Mouse (Mus musculus): ENCODE data around the gene Diras2. TPM values are rescaled to one million over a fixed set of nuclear protein-coding genes. Genes with fewer than 3 reads are reported as not detected.
"Not testable (repeated sequence)": the region's sequence is repeated elsewhere in the genome, so short reads cannot be mapped to it uniquely, and the experiment has no call there.

Gene Diras2
- polyA plus RNA-seq, 1 experiment from 2014 or later: 0.14 TPM

- Histone ChIP-seq H3K9me3 (ENCODE audit: low read depth, low read length) (no peaks in the 10 kb centered on the region), H3K27ac (ENCODE audit: low read depth) (no peak overlapping the region), H3K9ac (no peak overlapping the region), H3K27me3 (ENCODE audit: insufficient read depth, low read length) (no peaks in the 10 kb centered on the region), H3K36me3 (ENCODE audit: insufficient read depth) (no peaks in the 10 kb centered on the region), H3K4me2 (no peak overlapping the region), H3K4me1 (ENCODE audit: insufficient read depth) (no peaks in the 10 kb centered on the region), H3K4me3 (ENCODE audit: low read depth, low read length) (no peak overlapping the region)
- DNase-seq: no peak
- TF ChIP-seq CTCF (IDR thresholded peaks at IDR 0.05; ENCODE audit: low read depth): no peak
- 86% methylated on average over 35 of the region's 35 CpGs for WGBS
- no peak for ATAC-seq (ENCODE audit: insufficient read depth)
Measured at GRCm38 (mm10) chr13:52507460-52508293, 23.4 kb downstream of the Diras2 start.

DNA sequence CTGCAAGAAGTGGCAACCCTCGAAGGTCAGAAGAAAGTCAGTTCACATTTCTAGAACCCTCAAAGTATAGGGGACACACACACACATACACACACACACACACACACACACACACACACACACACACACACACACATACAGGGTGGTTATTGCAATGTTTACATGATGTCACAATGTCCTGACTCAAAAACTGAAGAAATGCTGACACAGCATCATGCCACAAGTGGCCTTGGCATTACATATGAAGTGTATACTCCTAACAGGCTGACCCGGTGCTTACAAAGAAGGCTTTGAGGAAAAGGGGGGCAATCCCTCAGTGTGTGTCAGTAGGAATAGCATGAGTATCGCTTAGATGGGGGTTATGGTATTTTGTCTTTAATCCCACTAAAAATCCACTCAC lies 24.3 kb downstream of the Diras2 start:
- H3K4me3 ChIP-seq (ENCODE audit: low read depth, low read length); ATAC-seq (ENCODE audit: insufficient read depth); H3K4me2 ChIP-seq; H3K36me3 ChIP-seq (ENCODE audit: insufficient read depth); H3K27ac ChIP-seq (ENCODE audit: low read depth); H3K27me3 ChIP-seq (ENCODE audit: insufficient read depth, low read length); H3K9me3 ChIP-seq (ENCODE audit: low read depth, low read length); H3K9ac ChIP-seq; H3K4me1 ChIP-seq (ENCODE audit: insufficient read depth): not testable (repeated sequence)
- 74% methylated on average over 3 of the region's 3 CpGs for WGBS
- DNase-seq: peak; percentile 5

- H3K4me1 ChIP-seq (ENCODE audit: insufficient read depth); H3K9ac ChIP-seq; H3K4me3 ChIP-seq (ENCODE audit: low read depth, low read length); H3K4me2 ChIP-seq; DNase-seq; H3K9me3 ChIP-seq (ENCODE audit: low read depth, low read length); H3K36me3 ChIP-seq (ENCODE audit: insufficient read depth); H3K27ac ChIP-seq (ENCODE audit: low read depth); H3K27me3 ChIP-seq (ENCODE audit: insufficient read depth, low read length); ATAC-seq (ENCODE audit: insufficient read depth): not testable (repeated sequence)
- 78% methylated on average over 5 of the region's 5 CpGs for WGBS
Measured at GRCm38 (mm10) chr13:52505683-52506285, 25.3 kb downstream of the Diras2 start.

- no peak overlapping the region for H3K9ac ChIP-seq
- no peak overlapping the region for H3K4me2 ChIP-seq
- no peak overlapping the region for H3K27ac ChIP-seq (ENCODE audit: low read depth)
- ATAC-seq (ENCODE audit: insufficient read depth) (no peak), DNase-seq (peak; percentile 79)
- WGBS: 53% methylated on average over 8 of the region's 8 CpGs
- no peak overlapping the region for H3K4me3 ChIP-seq (ENCODE audit: low read depth, low read length)
- 0 out of 2 replicates have a peak, but pooled peaks cover 3% of the 10 kb centered on the region for H3K4me1 ChIP-seq (ENCODE audit: insufficient read depth)
- H3K9me3 ChIP-seq (ENCODE audit: low read depth, low read length): no peaks in the 10 kb centered on the region
- no peaks in the 10 kb centered on the region for H3K27me3 ChIP-seq (ENCODE audit: insufficient read depth, low read length)
- no peaks in the 10 kb centered on the region for H3K36me3 ChIP-seq (ENCODE audit: insufficient read depth)
- no peak for TF ChIP-seq CTCF (IDR thresholded peaks at IDR 0.05; ENCODE audit: low read depth)
Measured at GRCm38 (mm10) chr13:52501686-52502085, 29.4 kb downstream of the Diras2 start.

DNA sequence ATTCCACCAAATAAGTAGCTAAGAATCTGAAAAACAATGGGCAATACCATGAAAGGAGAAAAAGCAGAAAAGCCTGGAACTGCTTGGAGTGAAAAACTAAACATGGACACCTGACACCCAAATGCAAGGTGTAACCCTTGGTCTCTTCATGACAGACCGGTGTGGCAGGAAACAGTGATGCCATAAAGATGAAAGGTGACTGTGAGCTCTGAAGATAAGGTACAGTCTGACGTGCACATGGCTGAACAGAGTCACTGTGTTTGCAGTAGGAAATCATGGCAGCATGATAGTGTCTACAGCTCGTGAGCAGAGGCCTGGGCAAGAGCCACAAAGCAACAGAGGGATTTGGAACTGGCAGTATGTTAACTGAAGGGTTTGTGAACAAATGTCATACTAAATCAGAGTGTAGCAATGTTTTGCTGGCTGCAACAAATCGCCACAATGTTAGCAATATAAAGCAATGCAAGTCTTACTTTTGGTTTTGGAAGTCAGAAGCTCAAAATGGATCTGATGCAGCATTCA lies 34.0 kb downstream of the Diras2 start:
- Histone ChIP-seq H3K4me1 (ENCODE audit: insufficient read depth) (0 out of 2 replicates have a peak, but pooled peaks cover 3% of the 10 kb centered on the region), H3K4me3 (ENCODE audit: low read depth, low read length) (no peak overlapping the region), H3K27ac (ENCODE audit: low read depth) (no peak overlapping the region), H3K9me3 (ENCODE audit: low read depth, low read length) (no peaks in the 10 kb centered on the region), H3K4me2 (no peak overlapping the region), H3K36me3 (ENCODE audit: insufficient read depth) (no peaks in the 10 kb centered on the region), H3K9ac (no peak overlapping the region), H3K27me3 (ENCODE audit: insufficient read depth, low read length) (no peaks in the 10 kb centered on the region)
- no peak for TF ChIP-seq CTCF (IDR thresholded peaks at IDR 0.05; ENCODE audit: low read depth)
- 40% methylated on average over 4 of the region's 4 CpGs for WGBS
- no peak for ATAC-seq (ENCODE audit: insufficient read depth)
- no peak for DNase-seq

- no peaks in the 10 kb centered on the region for H3K36me3 ChIP-seq (ENCODE audit: insufficient read depth)
- ATAC-seq (ENCODE audit: insufficient read depth) (no peak), DNase-seq (no peak)
- no peak overlapping the region for H3K27ac ChIP-seq (ENCODE audit: low read depth)
- H3K27me3 ChIP-seq (ENCODE audit: insufficient read depth, low read length): no peaks in the 10 kb centered on the region
- WGBS: 90% methylated on average over 7 of the region's 7 CpGs
- TF ChIP-seq CTCF (IDR thresholded peaks at IDR 0.05; ENCODE audit: low read depth): no peak
- no peaks in the 10 kb centered on the region; the same call in 1 of the 2 replicates for H3K9me3 ChIP-seq (ENCODE audit: low read depth, low read length)
- H3K4me1 ChIP-seq (ENCODE audit: insufficient read depth): no peaks in the 10 kb centered on the region
- no peak overlapping the region for H3K9ac ChIP-seq
- H3K4me3 ChIP-seq (ENCODE audit: low read depth, low read length): no peak overlapping the region
- no peak overlapping the region for H3K4me2 ChIP-seq
Measured at GRCm38 (mm10) chr13:52488821-52489220, 42.3 kb downstream of the Diras2 start.

DNA sequence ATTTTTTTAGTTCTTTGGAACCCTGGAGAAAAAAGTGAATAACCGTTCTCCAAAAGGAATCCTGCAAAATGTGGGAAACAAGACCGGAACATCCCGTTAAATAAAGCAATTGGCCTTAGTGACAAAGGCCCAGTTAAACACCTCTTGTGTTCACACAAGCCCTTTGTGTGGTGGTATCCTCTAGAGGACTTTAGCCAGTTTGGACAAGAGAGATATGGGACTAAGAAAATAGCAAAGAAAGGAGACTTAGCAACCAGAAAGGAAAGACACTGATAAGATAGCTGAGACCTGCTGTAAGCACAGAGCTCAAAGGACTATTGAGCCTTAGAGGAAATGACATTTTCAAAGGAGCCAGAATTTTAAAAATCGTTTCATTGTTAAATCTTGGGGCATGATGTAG lies 47.0 kb downstream of the Diras2 start:
- Histone ChIP-seq H3K27ac (ENCODE audit: low read depth) (0 out of 2 replicates have a peak overlapping the region, but pooled peaks have one; percentile 12), H3K4me1 (ENCODE audit: insufficient read depth) (no peaks in the 10 kb centered on the region), H3K36me3 (ENCODE audit: insufficient read depth) (no peaks in the 10 kb centered on the region), H3K9me3 (ENCODE audit: low read depth, low read length) (no peaks in the 10 kb centered on the region; the same call in 1 of the 2 replicates), H3K27me3 (ENCODE audit: insufficient read depth, low read length) (no peaks in the 10 kb centered on the region), H3K9ac (no peak overlapping the region), H3K4me2 (no peak overlapping the region), H3K4me3 (ENCODE audit: low read depth, low read length) (no peak overlapping the region)
- DNase-seq (no peak), ATAC-seq (ENCODE audit: insufficient read depth) (no peak)
- no peak for TF ChIP-seq CTCF (IDR thresholded peaks at IDR 0.05; ENCODE audit: low read depth)
- WGBS: 62% methylated on average over 4 of the region's 4 CpGs

All from lung, embryonic 14.5 days (tissue).